ENCODE assay signal across 8 mouse cellular contexts in the genomic region with DNA sequence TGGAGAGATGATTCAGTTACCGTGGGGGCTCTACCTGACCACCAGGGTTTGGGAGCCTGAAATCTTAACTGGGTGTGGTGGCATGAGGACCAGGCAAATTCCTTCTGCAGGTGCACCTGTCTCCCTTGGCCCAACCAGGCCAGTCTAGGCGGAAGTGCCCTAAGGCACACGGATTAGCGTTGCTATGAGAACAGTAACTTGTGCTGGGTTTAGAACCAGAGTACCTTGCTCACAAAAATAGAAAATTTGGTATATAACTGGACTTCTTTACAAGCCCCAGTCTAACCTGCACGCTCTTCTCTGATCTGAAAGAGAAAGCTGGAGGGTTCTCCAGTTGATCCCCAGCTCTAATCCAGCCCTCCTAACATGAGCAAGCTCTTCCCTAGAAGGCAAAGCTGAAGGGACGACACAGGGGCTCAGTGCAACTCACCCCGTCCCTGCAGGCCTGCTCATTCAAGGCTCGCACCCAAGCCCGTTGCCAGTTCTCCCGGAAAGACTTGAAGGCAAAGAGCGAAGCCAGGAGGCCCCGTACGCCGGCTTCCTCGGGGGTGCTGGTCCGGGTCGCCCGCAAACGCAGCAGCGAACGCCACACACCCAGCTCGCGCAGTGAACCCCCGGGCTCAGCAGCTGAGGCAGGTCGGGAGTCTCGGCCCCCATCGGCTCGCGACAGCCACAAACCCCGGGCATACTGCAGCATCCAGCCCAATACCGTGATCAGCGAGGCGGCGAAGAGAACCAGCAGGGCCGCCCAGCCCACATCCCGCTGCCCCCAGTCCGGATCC. TPM values are rescaled to one million over a fixed set of nuclear protein-coding genes. Genes with fewer than 3 reads are reported as not detected.
DNase-seq lines count a peak whose midpoint lies in the region; ATAC-seq and TF ChIP-seq lines count a peak whose summit lies in the region.

No protein-coding gene starts in this region.

- H3K4me2 ChIP-seq in intestine, embryonic 14.5 days (ENCODE audit: low read length): peak overlapping the region; percentile 56

- no peaks in the 10 kb centered on the region for H3K9me3 ChIP-seq in intestine, embryonic 14.5 days (ENCODE audit: control insufficient read depth, low read length)

- 2% methylated on average over 37 of the region's 37 CpGs for WGBS in intestine, embryonic 14.5 days

- DNase-seq in frontal cortex, postnatal 36 days (ENCODE audit: low spot score in 2 of 2): peak; percentile 37 to 47
- no peak for DNase-seq in frontal cortex, adult 2 months (ENCODE audit: extremely low spot score in 1 of 2, low spot score in 1 of 2)
- peak; percentile 48 to 83 for DNase-seq in spleen, postnatal 4 days (ENCODE audit: low spot score in 2 of 2)
- no peak for DNase-seq in spleen, postnatal 36 days (ENCODE audit: low spot score in 2 of 2)
- DNase-seq in intestine, embryonic 14.5 days (ENCODE audit: low spot score): no peak
- peak; percentile 60 for DNase-seq in thymus, postnatal 14 days

- H3K36me3 ChIP-seq in intestine, embryonic 14.5 days (ENCODE audit: control insufficient read depth, insufficient read depth, low read length): peaks cover 16% of the 10 kb centered on the region

- peak overlapping the region; percentile 16; the same call in 1 of the 2 replicates for H3K27ac ChIP-seq in embryonic fibroblast, embryonic 13.5 days (ENCODE audit: insufficient read depth, low read length)
- no peak overlapping the region for H3K27ac ChIP-seq in intestine, embryonic 14.5 days (ENCODE audit: low read depth)

- peak; percentile 13; the same call in 1 of the 2 replicates for ATAC-seq in intestine, embryonic 14.5 days (replicated peaks; ENCODE audit: low FRiP score, low TSS enrichment, low read depth)
- 0 out of 2 replicates have a peak, but pooled peaks have one; percentile 6 for ATAC-seq in megakaryocyte progenitor cell, adult 5-6 weeks (replicated peaks; ENCODE audit: poor library complexity)

- H3K4me3 ChIP-seq in embryonic fibroblast, embryonic 13.5 days (ENCODE audit: insufficient read depth, low read length): peak overlapping the region; percentile 75
- H3K4me3 ChIP-seq in intestine, embryonic 14.5 days (ENCODE audit: low read depth, low read length): peak overlapping the region; percentile 75

- H3K27me3 ChIP-seq in intestine, embryonic 14.5 days (replicated peaks; ENCODE audit: control insufficient read depth, insufficient read depth, low read length): no peaks in the 10 kb centered on the region

- TF ChIP-seq POLR2A in embryonic fibroblast, embryonic 13.5 days (IDR thresholded peaks at IDR 0.05; ENCODE audit: low read depth, low read length): no peak

- H3K4me1 ChIP-seq in embryonic fibroblast, embryonic 13.5 days (ENCODE audit: control insufficient read depth, insufficient read depth, low read length): 0 out of 2 replicates have a peak, but pooled peaks cover 7% of the 10 kb centered on the region
- peaks cover 14% of the 10 kb centered on the region for H3K4me1 ChIP-seq in intestine, embryonic 14.5 days (replicated peaks; ENCODE audit: control insufficient read depth, insufficient read depth, low read length)

- H3K9ac ChIP-seq in intestine, embryonic 14.5 days (ENCODE audit: low read length): peak overlapping the region; percentile 68

- TF ChIP-seq CTCF in embryonic fibroblast, embryonic 13.5 days (IDR thresholded peaks at IDR 0.05; ENCODE audit: borderline replicate concordance, insufficient read depth, low read length): no peak

RNA-seq across cellular contexts. Expression of a gene that starts 0.8 kb away (rescaled TPM):
- 201 and 202 TPM in 2 replicates for polyA plus RNA-seq in frontal cortex, adult 2 months (2012; rRNA removed)
- 9.4 and 10.5 TPM in 2 replicates for polyA plus RNA-seq in embryonic fibroblast, embryonic 13.5 days (2011; ENCODE audit: insufficient read length, low read depth, missing spikeins)
- polyA plus RNA-seq in intestine, embryonic 14.5 days (2014; fragmentation: Nextera tagmentation; extraction: Ambion mirVana): 5.7 and 5.8 TPM in 2 replicates
- total RNA-seq in megakaryocyte progenitor cell, adult 5-6 weeks (2015): 3.9 and 13.2 TPM in 2 replicates
- total RNA-seq in megakaryocyte progenitor cell, adult 5-6 weeks (2017): 2.4 and 5.3 TPM in 2 replicates

RNA-seq across cellular contexts. Expression of a gene that starts 6.5 kb away (rescaled TPM):
- polyA plus RNA-seq in frontal cortex, adult 2 months (2012; rRNA removed): 21.1 and 22.9 TPM in 2 replicates
- 39.7 and 54.7 TPM in 2 replicates for polyA plus RNA-seq in embryonic fibroblast, embryonic 13.5 days (2011; ENCODE audit: insufficient read length, low read depth, missing spikeins)
- polyA plus RNA-seq in intestine, embryonic 14.5 days (2014; fragmentation: Nextera tagmentation; extraction: Ambion mirVana): 45.4 and 46.2 TPM in 2 replicates
- 50.3 and 54.8 TPM in 2 replicates for total RNA-seq in megakaryocyte progenitor cell, adult 5-6 weeks (2015)
- total RNA-seq in megakaryocyte progenitor cell, adult 5-6 weeks (2017): 18.9 and 21.0 TPM in 2 replicates

RNA-seq across cellular contexts. Expression of a gene that starts 13.8 kb away (rescaled TPM):
- polyA plus RNA-seq in frontal cortex, adult 2 months (2012; rRNA removed): 32.1 and 32.3 TPM in 2 replicates
- polyA plus RNA-seq in embryonic fibroblast, embryonic 13.5 days (2011; ENCODE audit: insufficient read length, low read depth, missing spikeins): 13.4 and 16.4 TPM in 2 replicates
- polyA plus RNA-seq in intestine, embryonic 14.5 days (2014; fragmentation: Nextera tagmentation; extraction: Ambion mirVana): 18.5 and 22.9 TPM in 2 replicates
- 13.4 and 17.6 TPM in 2 replicates for total RNA-seq in megakaryocyte progenitor cell, adult 5-6 weeks (2015)
- 17.4 and 20.4 TPM in 2 replicates for total RNA-seq in megakaryocyte progenitor cell, adult 5-6 weeks (2017)

RNA-seq across cellular contexts. Expression of a gene that starts 15.2 kb away (rescaled TPM):
- polyA plus RNA-seq in frontal cortex, adult 2 months (2012; rRNA removed): 65.4 and 75.0 TPM in 2 replicates
- 50.9 and 74.7 TPM in 2 replicates for polyA plus RNA-seq in embryonic fibroblast, embryonic 13.5 days (2011; ENCODE audit: insufficient read length, low read depth, missing spikeins)
- 302 and 311 TPM in 2 replicates for polyA plus RNA-seq in intestine, embryonic 14.5 days (2014; fragmentation: Nextera tagmentation; extraction: Ambion mirVana)
- 109 and 111 TPM in 2 replicates for total RNA-seq in megakaryocyte progenitor cell, adult 5-6 weeks (2015)
- 270 and 329 TPM in 2 replicates for total RNA-seq in megakaryocyte progenitor cell, adult 5-6 weeks (2017)

RNA-seq across cellular contexts. Expression of a gene that starts 24.7 kb away (rescaled TPM):
- polyA plus RNA-seq in frontal cortex, adult 2 months (2012; rRNA removed): 30.3 and 33.4 TPM in 2 replicates
- polyA plus RNA-seq in embryonic fibroblast, embryonic 13.5 days (2011; ENCODE audit: insufficient read length, low read depth, missing spikeins): 46.8 and 51.9 TPM in 2 replicates
- polyA plus RNA-seq in intestine, embryonic 14.5 days (2014; fragmentation: Nextera tagmentation; extraction: Ambion mirVana): 122 and 128 TPM in 2 replicates
- 123 and 124 TPM in 2 replicates for total RNA-seq in megakaryocyte progenitor cell, adult 5-6 weeks (2015)
- 46.4 and 55.8 TPM in 2 replicates for total RNA-seq in megakaryocyte progenitor cell, adult 5-6 weeks (2017)

Comparison
In these comparisons a context has a peak if more than half of its experiments do, and no peak if none do; other contexts are left out.
1. DNase-seq: peak in frontal cortex, postnatal 36 days (2 of 2), spleen, postnatal 4 days (2 of 2) and thymus, postnatal 14 days (single experiment); none in frontal cortex, adult 2 months (0 of 2), spleen, postnatal 36 days (0 of 2) and intestine, embryonic 14.5 days (single experiment).
2. RNA of a gene that starts 0.8 kb away (polyA plus RNA-seq): 201 to 202 TPM in frontal cortex, adult 2 months; 9.4 to 10.5 TPM in embryonic fibroblast, embryonic 13.5 days and 5.7 to 5.8 TPM in intestine, embryonic 14.5 days; every median in the first group is over 10 times any median in the second.